Comparison of ENCODE assay signal across 17 mouse cellular contexts in the genomic region with DNA sequence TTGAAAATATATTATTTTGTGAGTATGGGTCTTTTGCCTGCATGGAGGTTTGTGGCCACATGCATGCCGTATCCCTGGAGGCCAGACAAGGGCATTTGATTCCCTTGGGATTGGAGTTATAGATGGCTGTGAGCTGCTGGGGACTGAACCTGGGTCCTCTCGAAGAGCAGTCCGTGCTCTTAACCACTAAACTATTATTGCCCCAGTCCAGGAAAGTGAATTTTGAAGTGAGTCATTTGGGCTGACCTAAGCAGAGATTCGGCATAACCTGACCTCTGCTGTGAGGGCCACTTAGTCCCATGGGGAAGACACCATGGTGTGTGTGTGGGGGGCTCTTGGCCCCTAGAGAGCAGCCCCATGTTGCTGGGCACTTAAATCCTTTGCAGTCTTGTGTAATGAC.
"Had no signal": no experiment of that assay in that cellular context is flagged by ENCODE, and none has a peak within 500 bp of the region (broad histone marks: within the 10 kb centered on the region; RNA-seq: fewer than 3 reads in every experiment).

No protein-coding gene starts in this region.

- H3K9ac ChIP-seq: heart, embryonic 13.5 days; heart, embryonic 15.5 days; hindbrain, embryonic 13.5 days; hindbrain, embryonic 15.5 days; kidney, embryonic 15.5 days; limb, embryonic 12.5 days; liver, embryonic 13.5 days had no signal

- H3K4me1 ChIP-seq: hindbrain, embryonic 13.5 days; hindbrain, embryonic 15.5 days; limb, embryonic 12.5 days had no signal

- H3K27ac ChIP-seq: heart, adult 2 months; heart, embryonic 13.5 days; heart, embryonic 15.5 days; hindbrain, embryonic 13.5 days; hindbrain, embryonic 15.5 days; hindbrain, postnatal 0 days; kidney, embryonic 15.5 days; kidney, postnatal 0 days; left cerebral cortex, adult 2 months; limb, embryonic 10.5 days; limb, embryonic 12.5 days; liver, embryonic 13.5 days had no signal

- DNase-seq: gastrocnemius, postnatal 14 days; gastrocnemius, postnatal 36 days; liver; liver, embryonic 13.5 days had no signal

- H3K9me3 ChIP-seq: heart, embryonic 13.5 days; heart, embryonic 15.5 days; hindbrain, embryonic 13.5 days; hindbrain, embryonic 15.5 days; kidney, embryonic 15.5 days; limb, embryonic 10.5 days; limb, embryonic 12.5 days; liver, embryonic 13.5 days had no signal

- H3K4me3 ChIP-seq: heart, adult 2 months; heart, embryonic 13.5 days; heart, embryonic 15.5 days; hindbrain, embryonic 13.5 days; hindbrain, embryonic 15.5 days; kidney, embryonic 15.5 days; left cerebral cortex, adult 2 months; limb, embryonic 10.5 days; limb, embryonic 12.5 days; liver, embryonic 13.5 days had no signal

- H3K4me2 ChIP-seq: heart, embryonic 11.5 days; heart, embryonic 13.5 days; heart, embryonic 15.5 days; hindbrain, embryonic 13.5 days; hindbrain, embryonic 15.5 days; kidney, embryonic 15.5 days; limb, embryonic 12.5 days; liver, embryonic 11.5 days; liver, embryonic 13.5 days had no signal

- H3K27me3 ChIP-seq: heart, embryonic 13.5 days; heart, embryonic 15.5 days; hindbrain, embryonic 13.5 days; hindbrain, embryonic 15.5 days; kidney, embryonic 15.5 days; limb, embryonic 12.5 days; liver, embryonic 13.5 days had no signal
